Mouse (Mus musculus) adrenal gland (tissue): Measurements from ENCODE around the gene Miga1.

Experiments used
- intact Hi-C: fragments of 180-260 bp; cut with DNase I; formaldehyde crosslinking; loops from one replicate; pipeline ENCODE4 v1.15.1; 2025
- long read RNA-seq, 2 experiments: library from polyadenylated mRNA; unstranded; transcript quantifications; one replicate each; pipeline ENCODE4 v2.0.0; 2020; ENCODE audit warnings: borderline replicate concordance in 1 of 2; ENCODE audit not compliant: insufficient replicate concordance in 1 of 2

The Miga1 gene
- long read RNA-seq, experiment 1, partial matches to known transcripts, result 0 of 1 reads
- long read RNA-seq, experiment 1, other reads (novel, unspliced or antisense), result 1 of 1 reads
- long read RNA-seq, experiment 2, full-length matches to known transcripts, result 3 of 5 reads
- long read RNA-seq, experiment 2, partial matches to known transcripts, result 1 of 5 reads
- long read RNA-seq, experiment 2, other reads (novel, unspliced or antisense), result 1 of 5 reads

- intact Hi-C loops, result no loop called here
Observed at GRCm38 (mm10) chr3:152339862-152340557, at the start of gene Miga1. Miga1 (minus strand) TSS chr3:152340407.

- intact Hi-C loops, result no loop called here
Observed at GRCm38 (mm10) chr3:152384106-152384505, 43.9 kb upstream of the Miga1 start.

- intact Hi-C loops, result loop anchor here (5.0 kb wide), 1 partner anchor 154 kb away; no protein-coding TSS in a partner anchor
Observed at GRCm38 (mm10) chr3:152376063-152376462, 35.9 kb upstream of the Miga1 start.

GRCm38 (mm10) chr3:152364181-152364580 lies 24.0 kb upstream of the Miga1 start:
- intact Hi-C loops, result no loop called here

- intact Hi-C loops, result no loop called here
Observed at GRCm38 (mm10) chr3:152359151-152359550, 18.9 kb upstream of the Miga1 start.

- intact Hi-C loops, result no loop called here
Observed at GRCm38 (mm10) chr3:152356751-152357150, 16.5 kb upstream of the Miga1 start.

GRCm38 (mm10) chr3:152355361-152355760 lies 15.2 kb upstream of the Miga1 start:
- intact Hi-C loops, result no loop called here

- intact Hi-C loops, result no loop called here
Observed at GRCm38 (mm10) chr3:152353434-152354177, 13.4 kb upstream of the Miga1 start.

- intact Hi-C loops, result no loop called here
Observed at GRCm38 (mm10) chr3:152352289-152352688, 12.1 kb upstream of the Miga1 start.

GRCm38 (mm10) chr3:152350966-152351365 lies 10.8 kb upstream of the Miga1 start:
- intact Hi-C loops, result no loop called here

GRCm38 (mm10) chr3:152350431-152350830 lies 10.2 kb upstream of the Miga1 start:
- intact Hi-C loops, result no loop called here

GRCm38 (mm10) chr3:152348011-152348830 lies 8.0 kb upstream of the Miga1 start:
- intact Hi-C loops, result no loop called here

GRCm38 (mm10) chr3:152347227-152347626 lies 7.0 kb upstream of the Miga1 start:
- intact Hi-C loops, result no loop called here

- intact Hi-C loops, result no loop called here
Observed at GRCm38 (mm10) chr3:152346633-152347141, 6.5 kb upstream of the Miga1 start.

- intact Hi-C loops, result no loop called here
Observed at GRCm38 (mm10) chr3:152345732-152346632, 5.8 kb upstream of the Miga1 start, which contains the start of gene Usp33. Usp33 (plus strand) TSS chr3:152346478.

GRCm38 (mm10) chr3:152342961-152343517 lies 2.8 kb upstream of the Miga1 start:
- intact Hi-C loops, result no loop called here

GRCm38 (mm10) chr3:152336085-152336484 lies 4.1 kb downstream of the Miga1 start:
- intact Hi-C loops, result no loop called here

GRCm38 (mm10) chr3:152333641-152334040 lies 6.6 kb downstream of the Miga1 start:
- intact Hi-C loops, result no loop called here

GRCm38 (mm10) chr3:152332545-152333300 lies 7.5 kb downstream of the Miga1 start:
- intact Hi-C loops, result no loop called here
